Mouse (Mus musculus): ENCODE measurements around the gene Cry2. TPM values are rescaled to one million over a fixed set of nuclear protein-coding genes. Genes with fewer than 3 reads are reported as not detected.

Gene Cry2
- polyA plus RNA-seq, 1 experiment from 2014 or later, result 36.6 TPM

DNA sequence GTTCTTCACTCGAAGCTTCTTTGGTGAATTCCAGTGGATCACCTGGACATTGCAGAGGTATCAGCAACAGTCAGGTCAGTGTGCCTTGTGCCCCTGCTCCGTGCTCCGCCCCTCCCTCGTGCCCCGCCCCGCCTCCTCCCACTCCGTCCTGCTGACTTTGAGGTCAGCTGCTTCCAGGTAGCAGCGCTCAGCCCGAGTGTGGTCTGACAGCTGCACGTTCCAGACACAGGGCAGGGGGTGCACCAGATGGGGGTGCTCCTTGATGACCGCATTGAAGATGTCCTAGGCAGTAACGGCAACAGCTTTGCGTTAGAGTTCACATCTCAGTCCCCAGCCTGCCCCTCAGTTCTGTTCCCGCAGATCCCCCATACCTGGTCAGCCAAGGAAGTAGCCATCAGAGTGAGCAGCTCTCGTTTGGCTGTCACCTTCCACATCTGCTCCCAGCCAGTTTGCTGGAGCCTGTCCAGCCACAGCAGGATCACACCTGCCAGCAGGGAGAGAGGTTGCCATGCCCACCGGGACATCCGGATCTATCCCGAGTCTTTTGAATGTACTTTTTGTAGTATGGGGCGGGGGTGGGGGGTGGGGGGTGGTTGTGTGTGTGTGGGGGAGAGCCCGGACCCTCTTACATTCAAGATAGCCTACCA is 66.3 kb downstream of the Cry2 start:
- H3K27me3 ChIP-seq (replicated peaks; ENCODE audit: insufficient read depth, low read length), result peaks cover 4% of the 10 kb centered on the region; the same call in 1 of the 2 replicates
- no peak overlapping the region for H3K4me3 ChIP-seq (ENCODE audit: low read depth, low read length)
- no peaks in the 10 kb centered on the region for H3K9me3 ChIP-seq (ENCODE audit: low read length)
- no peak overlapping the region for H3K9ac ChIP-seq (replicated peaks; ENCODE audit: low read depth)
- H3K4me1 ChIP-seq (ENCODE audit: insufficient read depth, low read depth, low read length), result peaks cover 3% of the 10 kb centered on the region; the same call in 1 of the 2 replicates
- peak; percentile 15; the same call in 1 of the 2 replicates for ATAC-seq
- 25% methylated on average over 20 of the region's 20 CpGs for WGBS
- DNase-seq (ENCODE audit: low spot score), result no peak
- no peak overlapping the region for H3K4me2 ChIP-seq (replicated peaks; ENCODE audit: low read depth, low read length)
- no peak overlapping the region for H3K27ac ChIP-seq (ENCODE audit: low read length)
- TF ChIP-seq CTCF (IDR thresholded peaks at IDR 0.05) (no peak), EP300 (IDR thresholded peaks at IDR 0.05) (no peak)
- no peaks in the 10 kb centered on the region for H3K36me3 ChIP-seq (ENCODE audit: insufficient read depth, low read length)

DNA sequence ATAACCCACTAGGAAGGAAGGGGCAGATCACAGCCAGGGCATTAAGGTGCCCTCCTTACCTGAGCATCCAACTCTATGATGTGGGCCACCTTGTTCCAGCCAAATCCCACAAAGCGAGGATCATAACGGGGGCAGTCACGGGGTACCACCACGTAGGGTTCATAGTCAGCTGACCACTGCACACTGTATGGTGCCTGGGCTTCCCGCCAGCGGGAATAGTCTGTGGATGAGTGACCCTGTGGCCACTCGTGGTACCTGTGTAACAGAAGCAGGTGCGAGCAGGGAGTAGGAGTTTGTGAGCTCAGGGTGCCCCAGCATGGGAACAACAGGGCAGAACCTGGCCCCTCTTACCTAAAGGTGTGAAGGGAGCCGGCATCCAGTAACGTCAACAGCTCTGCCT is 68.3 kb downstream of the Cry2 start:
- ATAC-seq (no peak), DNase-seq (ENCODE audit: low spot score) (no peak)
- no peak overlapping the region for H3K9ac ChIP-seq (replicated peaks; ENCODE audit: low read depth)
- no peaks in the 10 kb centered on the region for H3K4me1 ChIP-seq (ENCODE audit: insufficient read depth, low read depth, low read length)
- H3K27ac ChIP-seq (ENCODE audit: low read length), result no peak overlapping the region
- H3K4me2 ChIP-seq (replicated peaks; ENCODE audit: low read depth, low read length), result no peak overlapping the region
- TF ChIP-seq CTCF (IDR thresholded peaks at IDR 0.05), result no peak
- H3K27me3 ChIP-seq (replicated peaks; ENCODE audit: insufficient read depth, low read length), result peaks cover 4% of the 10 kb centered on the region; the same call in 1 of the 2 replicates
- 90% methylated on average over 10 of the region's 10 CpGs for WGBS
- H3K9me3 ChIP-seq (ENCODE audit: low read length), result no peaks in the 10 kb centered on the region
- no peak overlapping the region for H3K4me3 ChIP-seq (ENCODE audit: low read depth, low read length)
- no peaks in the 10 kb centered on the region for H3K36me3 ChIP-seq (ENCODE audit: insufficient read depth, low read length)

DNA sequence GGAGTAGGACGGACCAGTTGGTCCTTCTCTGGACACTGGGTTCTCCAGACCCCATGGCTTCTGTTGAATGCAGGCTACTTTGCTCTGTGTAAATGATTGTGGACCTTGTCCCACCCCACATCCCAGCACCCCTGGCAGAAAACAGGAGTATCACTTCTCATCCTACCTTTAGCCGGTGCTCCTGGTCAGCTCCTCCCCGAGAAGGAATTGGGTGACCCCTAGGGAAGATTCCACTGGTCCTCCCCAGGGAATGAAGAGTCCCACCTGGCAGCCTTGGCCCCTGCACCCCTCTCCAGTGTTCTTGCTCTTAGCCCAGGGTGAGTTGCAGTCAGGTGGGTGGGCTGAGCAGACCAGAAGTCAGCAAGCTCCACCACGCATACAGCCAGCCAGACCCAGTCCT is 69.8 kb downstream of the Cry2 start:
- WGBS, result 82% methylated on average over 4 of the region's 4 CpGs
- H3K4me3 ChIP-seq (ENCODE audit: low read depth, low read length), result no peak overlapping the region
- no peaks in the 10 kb centered on the region for H3K9me3 ChIP-seq (ENCODE audit: low read length)
- no peak overlapping the region for H3K4me2 ChIP-seq (replicated peaks; ENCODE audit: low read depth, low read length)
- H3K36me3 ChIP-seq (ENCODE audit: insufficient read depth, low read length), result 0 out of 2 replicates have a peak, but pooled peaks cover 5% of the 10 kb centered on the region
- TF ChIP-seq EP300 (IDR thresholded peaks at IDR 0.05), result no peak
- no peaks in the 10 kb centered on the region for H3K27me3 ChIP-seq (replicated peaks; ENCODE audit: insufficient read depth, low read length)
- ATAC-seq (no peak), DNase-seq (ENCODE audit: low spot score) (no peak)
- no peak overlapping the region for H3K27ac ChIP-seq (ENCODE audit: low read length)
- H3K4me1 ChIP-seq (ENCODE audit: insufficient read depth, low read depth, low read length), result no peaks in the 10 kb centered on the region
- no peak overlapping the region for H3K9ac ChIP-seq (replicated peaks; ENCODE audit: low read depth)

DNA sequence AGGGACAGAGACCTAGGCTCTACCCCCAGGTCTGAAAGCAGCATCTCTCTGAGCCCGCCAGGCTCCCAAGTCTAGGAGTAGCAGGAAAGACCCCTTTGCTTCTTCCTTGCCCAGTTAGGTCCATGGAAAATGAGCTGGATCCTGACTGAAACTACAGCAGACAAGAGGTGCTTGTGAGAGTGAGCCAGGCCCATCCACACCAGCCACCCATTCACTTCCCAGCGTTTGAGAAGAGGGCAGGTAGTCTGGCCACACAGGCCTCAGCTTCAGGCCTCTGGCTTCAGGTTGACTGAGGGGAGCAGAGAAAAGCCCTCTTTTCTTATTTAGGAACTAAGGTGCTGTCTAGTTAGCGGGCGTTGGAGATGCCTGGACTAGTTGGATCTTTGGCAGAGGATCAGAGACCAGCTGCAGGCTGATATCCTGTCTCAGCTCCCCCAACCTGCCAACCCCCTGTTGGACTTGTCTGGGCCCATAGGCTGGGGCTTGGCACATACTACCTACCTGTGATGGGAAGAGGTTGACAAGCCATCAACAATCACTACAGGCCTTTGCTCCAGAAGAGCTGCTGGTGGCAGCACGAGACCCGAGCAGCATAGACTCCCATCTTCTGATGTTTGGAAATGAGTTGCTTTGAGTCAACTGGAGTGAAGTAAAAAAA is 71.1 kb downstream of the Cry2 start:
- Histone ChIP-seq H3K4me3 (ENCODE audit: low read depth, low read length) (no peak overlapping the region), H3K36me3 (ENCODE audit: insufficient read depth, low read length) (peaks cover 6% of the 10 kb centered on the region; the same call in 1 of the 2 replicates), H3K4me2 (replicated peaks; ENCODE audit: low read depth, low read length) (no peak overlapping the region), H3K9me3 (ENCODE audit: low read length) (no peaks in the 10 kb centered on the region), H3K27ac (ENCODE audit: low read length) (no peak overlapping the region), H3K4me1 (ENCODE audit: insufficient read depth, low read depth, low read length) (no peaks in the 10 kb centered on the region), H3K27me3 (replicated peaks; ENCODE audit: insufficient read depth, low read length) (no peaks in the 10 kb centered on the region), H3K9ac (replicated peaks; ENCODE audit: low read depth) (no peak overlapping the region)
- ATAC-seq, result no peak
- 90% methylated on average over 6 of the region's 6 CpGs for WGBS
- no peak for DNase-seq (ENCODE audit: low spot score)
- TF ChIP-seq EP300 (IDR thresholded peaks at IDR 0.05) (no peak), CTCF (IDR thresholded peaks at IDR 0.05) (no peak)

DNA sequence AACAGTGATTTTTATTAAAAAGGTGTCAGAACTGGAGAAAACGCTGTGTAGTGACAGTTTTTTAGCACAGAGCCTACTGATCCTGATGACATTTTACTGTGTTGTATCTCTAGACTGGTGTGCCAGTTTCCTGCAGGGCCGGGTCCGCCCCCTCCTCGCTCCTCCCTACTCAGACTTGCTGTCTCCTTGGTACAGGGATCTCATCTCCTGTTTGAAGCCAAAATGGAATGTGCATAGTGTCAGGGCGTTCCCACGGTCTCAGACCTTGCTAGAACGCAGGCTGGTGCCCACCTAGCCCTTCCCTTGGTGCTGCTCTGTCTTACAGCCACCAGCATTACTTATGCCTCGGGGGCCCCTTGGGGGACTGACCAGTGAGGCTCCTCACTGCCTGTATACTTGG is 72.0 kb downstream of the Cry2 start:
- H3K4me3 ChIP-seq (ENCODE audit: low read depth, low read length), result no peak overlapping the region
- 87% methylated on average over 8 of the region's 8 CpGs for WGBS
- no peak for DNase-seq (ENCODE audit: low spot score)
- TF ChIP-seq CTCF (IDR thresholded peaks at IDR 0.05) (no peak), EP300 (IDR thresholded peaks at IDR 0.05) (no peak)
- ATAC-seq, result no peak
- no peak overlapping the region for H3K9ac ChIP-seq (replicated peaks; ENCODE audit: low read depth)
- no peaks in the 10 kb centered on the region for H3K4me1 ChIP-seq (ENCODE audit: insufficient read depth, low read depth, low read length)
- no peaks in the 10 kb centered on the region for H3K27me3 ChIP-seq (replicated peaks; ENCODE audit: insufficient read depth, low read length)
- peaks cover 14% of the 10 kb centered on the region; the same call in 1 of the 2 replicates for H3K36me3 ChIP-seq (ENCODE audit: insufficient read depth, low read length)
- no peak overlapping the region for H3K4me2 ChIP-seq (replicated peaks; ENCODE audit: low read depth, low read length)
- H3K9me3 ChIP-seq (ENCODE audit: low read length), result no peaks in the 10 kb centered on the region
- H3K27ac ChIP-seq (ENCODE audit: low read length), result no peak overlapping the region

DNA sequence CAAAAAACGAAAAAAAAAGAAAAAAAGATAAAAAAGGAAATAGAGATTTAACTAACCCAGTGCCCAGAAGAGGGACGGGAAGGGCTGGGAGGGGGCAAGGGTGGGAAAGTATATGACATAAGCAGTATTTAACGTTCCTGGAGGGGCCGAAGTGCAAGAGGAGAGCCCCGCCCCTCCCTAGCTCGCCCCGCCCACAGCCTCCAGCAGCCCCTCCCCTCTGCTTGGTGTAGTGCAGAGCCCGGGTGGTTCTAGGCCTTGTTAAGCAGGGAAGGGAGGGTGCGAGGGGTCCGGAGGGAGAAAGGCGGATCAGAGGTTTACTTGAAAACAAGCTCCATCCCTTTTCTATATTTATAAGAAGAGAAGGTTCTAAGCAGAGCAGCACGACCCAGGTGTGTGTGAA is 73.0 kb downstream of the Cry2 start:
- Histone ChIP-seq H3K36me3 (ENCODE audit: insufficient read depth, low read length) (peaks cover 17% of the 10 kb centered on the region; the same call in 1 of the 2 replicates), H3K4me1 (ENCODE audit: insufficient read depth, low read depth, low read length) (no peaks in the 10 kb centered on the region), H3K27ac (ENCODE audit: low read length) (no peak overlapping the region), H3K9ac (replicated peaks; ENCODE audit: low read depth) (no peak overlapping the region), H3K27me3 (replicated peaks; ENCODE audit: insufficient read depth, low read length) (no peaks in the 10 kb centered on the region), H3K9me3 (ENCODE audit: low read length) (no peaks in the 10 kb centered on the region), H3K4me3 (ENCODE audit: low read depth, low read length) (no peak overlapping the region), H3K4me2 (replicated peaks; ENCODE audit: low read depth, low read length) (no peak overlapping the region)
- ATAC-seq (no peak), DNase-seq (ENCODE audit: low spot score) (no peak)
- TF ChIP-seq CTCF (IDR thresholded peaks at IDR 0.05) (no peak), EP300 (IDR thresholded peaks at IDR 0.05) (no peak)
- WGBS, result 35% methylated on average over 11 of the region's 12 CpGs

Data from lung, postnatal 0 days (tissue).